Comparison of ENCODE assay signal across 8 mouse cellular contexts in genomic region chr13:32866484-32866883, GRCm38 (mm10). TPM values are rescaled to one million over a fixed set of nuclear protein-coding genes. Genes with fewer than 3 reads are reported as not detected.
DNase-seq lines count a peak whose midpoint lies in the region; ATAC-seq and TF ChIP-seq lines count a peak whose summit lies in the region.

No protein-coding gene starts in this region.

- 5% methylated on average over 9 of the region's 9 CpGs for WGBS in liver, embryonic 12.5 days (ENCODE audit: insufficient replicate concordance)
- WGBS in kidney, adult 2 months, result 4% methylated on average over 9 of the region's 9 CpGs
- 8% methylated on average over 9 of the region's 9 CpGs for whole genome bisulfite sequencing in limb, embryonic 10.5 days

- no peaks in the 10 kb centered on the region for H3K27me3 ChIP-seq in liver, embryonic 12.5 days (replicated peaks)
- no peaks in the 10 kb centered on the region for H3K27me3 ChIP-seq in kidney, adult 2 months (replicated peaks; ENCODE audit: control insufficient read depth, insufficient read depth, low read length)
- no peaks in the 10 kb centered on the region for H3K27me3 ChIP-seq in limb, embryonic 10.5 days (ENCODE audit: low read depth, poor library complexity, severe bottlenecking)
- H3K27me3 ChIP-seq in splenic B cell, adult 2 months (ENCODE audit: control insufficient read depth, insufficient read depth, low read length, poor library complexity, severe bottlenecking), result no peaks in the 10 kb centered on the region

- intact Hi-C loops in gastrocnemius, postnatal 14 days (cut with DNase I; ENCODE audit: low total_unique reads), result no loop called here

- DNase-seq in liver, result peak; percentile 70
- DNase-seq in gastrocnemius, postnatal 14 days, result peak; percentile 71
- DNase-seq in kidney, adult 2 months, result peak; percentile 68
- DNase-seq in limb, embryonic 10.5 days (ENCODE audit: low spot score), result peak; percentile 78
- peak; percentile 73 for DNase-seq in naive thymus-derived CD4-positive, alpha-beta T cell, adult 2 months (ENCODE audit: low read depth)
- DNase-seq in splenic B cell, adult 2 months (ENCODE audit: low read depth, low spot score), result peak; percentile 87

- TF ChIP-seq POLR2A in kidney, adult 2 months (IDR thresholded peaks at IDR 0.05; ENCODE audit: low read depth, low read length), result no peak

- H3K9me3 ChIP-seq in liver, embryonic 12.5 days (replicated peaks), result no peaks in the 10 kb centered on the region
- no peaks in the 10 kb centered on the region for H3K9me3 ChIP-seq in limb, embryonic 10.5 days (replicated peaks)

- ATAC-seq in liver, embryonic 12.5 days, result no peak
- ATAC-seq in common myeloid progenitor, adult 5-6 weeks (replicated peaks; ENCODE audit: low read depth, poor library complexity, severe bottlenecking), result peak; percentile 80

- no peak overlapping the region for H3K4me2 ChIP-seq in liver, embryonic 12.5 days

- peak; percentile 86 for TF ChIP-seq CTCF in kidney, adult 2 months (conservative IDR thresholded peaks at IDR 0.05; ENCODE audit: insufficient read depth, insufficient read length, low read depth, low read length)

- H3K9ac ChIP-seq in liver, embryonic 12.5 days, result no peak overlapping the region

- H3K4me1 ChIP-seq in liver, embryonic 12.5 days, result no peaks in the 10 kb centered on the region
- H3K4me1 ChIP-seq in kidney, adult 2 months (ENCODE audit: control insufficient read depth, insufficient read depth, low read length), result no peaks in the 10 kb centered on the region
- H3K4me1 ChIP-seq in limb, embryonic 10.5 days, result no peaks in the 10 kb centered on the region

- no peak overlapping the region for H3K27ac ChIP-seq in liver, embryonic 12.5 days
- H3K27ac ChIP-seq in kidney, adult 2 months (ENCODE audit: insufficient read depth, low read depth, low read length), result no peak overlapping the region
- no peak overlapping the region for H3K27ac ChIP-seq in limb, embryonic 10.5 days

- H3K36me3 ChIP-seq in liver, embryonic 12.5 days, result no peaks in the 10 kb centered on the region
- no peaks in the 10 kb centered on the region for H3K36me3 ChIP-seq in kidney, adult 2 months (ENCODE audit: control insufficient read depth, insufficient read depth, low read length)
- H3K36me3 ChIP-seq in limb, embryonic 10.5 days, result no peaks in the 10 kb centered on the region
- H3K36me3 ChIP-seq in splenic B cell, adult 2 months (ENCODE audit: control insufficient read depth, insufficient read depth, low read length, poor library complexity, severe bottlenecking), result no peaks in the 10 kb centered on the region

- H3K4me3 ChIP-seq in liver, embryonic 12.5 days, result no peak overlapping the region
- H3K4me3 ChIP-seq in kidney, adult 2 months (ENCODE audit: insufficient read depth, low read depth, low read length), result no peak overlapping the region
- no peak overlapping the region for H3K4me3 ChIP-seq in limb, embryonic 10.5 days

RNA-seq across cellular contexts. Expression of gene Serpinb1a, which starts 15.5 kb away (rescaled TPM):
- 10.5 and 11.7 TPM in 2 replicates for polyA plus RNA-seq in liver, embryonic 12.5 days (2016; fragmentation: Nextera tagmentation; extraction: Ambion mirVana)
- 219 and 222 TPM in 2 replicates for total RNA-seq in common myeloid progenitor, adult 5-6 weeks (2017)
- 1 to 10 TPM; 6.9 to 7.4 TPM for total RNA-seq in gastrocnemius, postnatal 14 days (2021)
- polyA plus RNA-seq in kidney, adult 2 months (2012; rRNA removed), result 6.9 and 7.7 TPM in 2 replicates
- polyA plus RNA-seq in limb, embryonic 10.5 days (2016; fragmentation: Nextera tagmentation; extraction: Ambion mirVana), result 0.46 and 2.1 TPM in 2 replicates

RNA-seq across cellular contexts. Expression of gene Serpinb1c, which starts 31.5 kb away (rescaled TPM):
- polyA plus RNA-seq in liver, embryonic 12.5 days (2016; fragmentation: Nextera tagmentation; extraction: Ambion mirVana), result 0.10 TPM in 1 of 2 replicates, not detected in the other
- total RNA-seq in common myeloid progenitor, adult 5-6 weeks (2017), result not detected in 2 replicates
- under 1 TPM; 0.57 to 0.58 TPM for total RNA-seq in gastrocnemius, postnatal 14 days (2021)
- polyA plus RNA-seq in kidney, adult 2 months (2012; rRNA removed), result 0.11 TPM in 1 of 2 replicates, not detected in the other
- not detected in 2 replicates for polyA plus RNA-seq in limb, embryonic 10.5 days (2016; fragmentation: Nextera tagmentation; extraction: Ambion mirVana)
